Mouse (Mus musculus) cerebellum, adult 2 months (tissue): Measurements from ENCODE around the gene Cd5. TPM values are rescaled to one million over a fixed set of nuclear protein-coding genes. Genes with fewer than 3 reads are reported as not detected.

Source experiments
- DNase-seq, 2 experiments: peaks; one replicate each; pipeline ENCODE4 v3.0.0; 2021
- H3K27ac ChIP-seq: fragments of 200-500 bp; 2 replicates; pipeline ENCODE4 v1.5.1; 2012; ENCODE audit warnings: low read length, control low read depth, inconsistent platforms; ENCODE audit not compliant: insufficient read depth
- H3K27me3 ChIP-seq: fragments of 200-500 bp; 2 replicates; pipeline ENCODE4 v1.6.1; 2012; ENCODE audit warnings: inconsistent platforms, mild to moderate bottlenecking, low read length, moderate library complexity; ENCODE audit not compliant: control insufficient read depth, insufficient read depth
- H3K4me1 ChIP-seq: fragments of 200-500 bp; 2 replicates; pipeline ENCODE4 v1.6.1; 2011; ENCODE audit warnings: low read length; ENCODE audit not compliant: control insufficient read depth, insufficient read depth
- H3K4me3 ChIP-seq: fragments of 200-500 bp; replicated peaks from 2 replicates; pipeline ENCODE3; 2011; ENCODE audit warnings: mild to moderate bottlenecking, low read depth, low read length, control low read depth; ENCODE audit not compliant: insufficient read depth
- CTCF ChIP-seq: fragments of 200-500 bp; IDR thresholded peaks from 2 replicates; pipeline ENCODE4 v1.5.1; 2011; ENCODE audit warnings: low read depth, mild to moderate bottlenecking, control low read depth, low read length, moderate library complexity, borderline replicate concordance; ENCODE audit not compliant: insufficient read depth
- POLR2A ChIP-seq: fragments of 200-500 bp; IDR thresholded peaks from 2 replicates; pipeline ENCODE4 v1.6.1; 2011; ENCODE audit warnings: low read length, control low read depth, borderline replicate concordance; ENCODE audit not compliant: insufficient read depth
- WGBS: fragments of 180-500 bp; shearing (Covaris S2); methylation state at CpG from one replicate; pipeline ENCODE4 v1.1.7; 2018; 5-methylcytosine and 5-hydroxymethylcytosine counted together
- polyA plus RNA-seq: library from polyadenylated mRNA; depleted of rRNA; stranded (reverse); fragments of >200 nt; gene quantifications from 2 replicates; pipeline ENCODE4 v1.2.3, GENCODE M21; 2012; rRNA removed

The Cd5 gene
- polyA plus RNA-seq, result 0.43 and 0.54 TPM in 2 replicates

GRCm38 (mm10) chr19:10738811-10739210 lies at the start of gene Cd5:
Gene Cd5 (minus strand): TSS chr19:10739002.
- no peak within 1 kb of the TSS for H3K27ac ChIP-seq
- 66% methylated on average over 4 of the region's 4 CpGs for WGBS
- H3K4me1 ChIP-seq, result peaks cover 3% of the 10 kb centered on the region
- no peak for DNase-seq
- no peaks in the 10 kb centered on the region for H3K27me3 ChIP-seq
- no peak within 1 kb of the TSS for H3K4me3 ChIP-seq
- no peak for TF ChIP-seq CTCF

- no peak overlapping the region for H3K4me3 ChIP-seq
- H3K27ac ChIP-seq, result no peak overlapping the region
- TF ChIP-seq CTCF, result no peak
- no peak for TF ChIP-seq POLR2A
- WGBS, result 43% methylated on average over 9 of the region's 9 CpGs
- no peaks in the 10 kb centered on the region for H3K27me3 ChIP-seq
- peaks cover 44% of the 10 kb centered on the region for H3K4me1 ChIP-seq
- DNase-seq, result no peak
Observed at GRCm38 (mm10) chr19:10788242-10788641, 49.4 kb upstream of the Cd5 start.

GRCm38 (mm10) chr19:10787406-10787805 lies 48.6 kb upstream of the Cd5 start:
- DNase-seq, result peak; percentile 2 to 15
- TF ChIP-seq POLR2A (no peak), CTCF (no peak)
- Histone ChIP-seq H3K4me1 (peaks cover 44% of the 10 kb centered on the region), H3K27ac (no peak overlapping the region), H3K27me3 (no peaks in the 10 kb centered on the region), H3K4me3 (no peak overlapping the region)
- 72% methylated on average over 4 of the region's 4 CpGs for WGBS

GRCm38 (mm10) chr19:10786753-10787152 lies 48.0 kb upstream of the Cd5 start:
- WGBS, result 67% methylated on average over 6 of the region's 6 CpGs
- peak in 1 of 2 experiments; percentile 16 for DNase-seq
- H3K27me3 ChIP-seq, result no peaks in the 10 kb centered on the region
- H3K27ac ChIP-seq, result no peak overlapping the region
- peaks cover 44% of the 10 kb centered on the region for H3K4me1 ChIP-seq
- no peak overlapping the region for H3K4me3 ChIP-seq
- TF ChIP-seq POLR2A (no peak), CTCF (no peak)

- WGBS, result 24% methylated on average over 10 of the region's 10 CpGs
- TF ChIP-seq CTCF, result no peak
- TF ChIP-seq POLR2A, result no peak
- Histone ChIP-seq H3K27ac (peak overlapping the region; percentile 42), H3K4me1 (peaks cover 44% of the 10 kb centered on the region), H3K27me3 (no peaks in the 10 kb centered on the region), H3K4me3 (no peak overlapping the region)
- DNase-seq, result peak; percentile 71 to 78
Observed at GRCm38 (mm10) chr19:10784796-10785459, 46.1 kb upstream of the Cd5 start.

- Histone ChIP-seq H3K27me3 (no peaks in the 10 kb centered on the region), H3K4me1 (peaks cover 44% of the 10 kb centered on the region), H3K27ac (no peak overlapping the region), H3K4me3 (no peak overlapping the region)
- WGBS, result 50% methylated on average over 3 of the region's 3 CpGs
- DNase-seq, result no peak
- no peak for TF ChIP-seq CTCF
- no peak for TF ChIP-seq POLR2A
Observed at GRCm38 (mm10) chr19:10784061-10784460, 45.3 kb upstream of the Cd5 start.

- Histone ChIP-seq H3K27ac (no peak overlapping the region), H3K4me3 (no peak overlapping the region), H3K4me1 (peaks cover 38% of the 10 kb centered on the region), H3K27me3 (no peaks in the 10 kb centered on the region)
- 98% methylated on average over 4 of the region's 4 CpGs for WGBS
- no peak for DNase-seq
- TF ChIP-seq CTCF (no peak), POLR2A (no peak)
Observed at GRCm38 (mm10) chr19:10783168-10783567, 44.4 kb upstream of the Cd5 start.

GRCm38 (mm10) chr19:10781641-10782040 lies 42.8 kb upstream of the Cd5 start:
- no peak overlapping the region for H3K27ac ChIP-seq
- no peak overlapping the region for H3K4me3 ChIP-seq
- peaks cover 24% of the 10 kb centered on the region for H3K4me1 ChIP-seq
- no peaks in the 10 kb centered on the region for H3K27me3 ChIP-seq
- DNase-seq, result peak in 1 of 2 experiments; percentile 21
- no peak for TF ChIP-seq POLR2A
- TF ChIP-seq CTCF, result no peak
- WGBS, result 64% methylated on average over 4 of the region's 4 CpGs
